Mouse (Mus musculus): ENCODE data around the gene Gm39115. TPM values are rescaled to one million over a fixed set of nuclear protein-coding genes. Genes with fewer than 3 reads are reported as not detected.

Gene Gm39115
- polyA plus RNA-seq, 1 experiment from 2014 or later, result not detected

Other genes with a start within 250 kb of the Gm39115 start
- gene Tollip, start 217.5 kb downstream of the Gm39115 start, polyA plus RNA-seq (2015; fragmentation: Nextera tagmentation; extraction: Ambion mirVana), result 32.3 and 43.3 TPM in 2 replicates
- 0.43 and 0.56 TPM in 2 replicates for gene Brsk2, start 186.3 kb downstream of the Gm39115 start, polyA plus RNA-seq (2015; fragmentation: Nextera tagmentation; extraction: Ambion mirVana)
- 43.4 and 52.7 TPM in 2 replicates for gene Mob2, start 75.0 kb downstream of the Gm39115 start, polyA plus RNA-seq (2015; fragmentation: Nextera tagmentation; extraction: Ambion mirVana)
- gene Dusp8, start 40.2 kb downstream of the Gm39115 start, polyA plus RNA-seq (2015; fragmentation: Nextera tagmentation; extraction: Ambion mirVana), result 11.5 and 12.2 TPM in 2 replicates
- gene Gm45618, start 15.3 kb downstream of the Gm39115 start, polyA plus RNA-seq (2015; fragmentation: Nextera tagmentation; extraction: Ambion mirVana), result not detected in 2 replicates
- gene Gm45337, start 8.6 kb upstream of the Gm39115 start, polyA plus RNA-seq (2015; fragmentation: Nextera tagmentation; extraction: Ambion mirVana), result not detected in 2 replicates
- gene Gm29735, start 21.1 kb upstream of the Gm39115 start, polyA plus RNA-seq (2015; fragmentation: Nextera tagmentation; extraction: Ambion mirVana), result not detected in 2 replicates
- gene Gm4553, start 29.7 kb upstream of the Gm39115 start, polyA plus RNA-seq (2015; fragmentation: Nextera tagmentation; extraction: Ambion mirVana), result not detected in 2 replicates
- gene Krtap5-2, start 40.0 kb upstream of the Gm39115 start, polyA plus RNA-seq (2015; fragmentation: Nextera tagmentation; extraction: Ambion mirVana), result not detected in 2 replicates
- gene Gm10153, start 54.4 kb upstream of the Gm39115 start, polyA plus RNA-seq (2015; fragmentation: Nextera tagmentation; extraction: Ambion mirVana), result not detected in 2 replicates
- gene Krtap5-3, start 65.3 kb upstream of the Gm39115 start, polyA plus RNA-seq (2015; fragmentation: Nextera tagmentation; extraction: Ambion mirVana), result not detected in 2 replicates
- not detected in 2 replicates for gene Gm7579, start 75.8 kb upstream of the Gm39115 start, polyA plus RNA-seq (2015; fragmentation: Nextera tagmentation; extraction: Ambion mirVana)
- gene Krtap5-5, start 93.9 kb upstream of the Gm39115 start, polyA plus RNA-seq (2015; fragmentation: Nextera tagmentation; extraction: Ambion mirVana), result not detected in 2 replicates
- gene Gm40460, start 105.0 kb upstream of the Gm39115 start, polyA plus RNA-seq (2015; fragmentation: Nextera tagmentation; extraction: Ambion mirVana), result not detected in 2 replicates
- not detected in 2 replicates for gene Gm2431, start 122.3 kb upstream of the Gm39115 start, polyA plus RNA-seq (2015; fragmentation: Nextera tagmentation; extraction: Ambion mirVana)
- not detected in 2 replicates for gene Gm4559, start 138.3 kb upstream of the Gm39115 start, polyA plus RNA-seq (2015; fragmentation: Nextera tagmentation; extraction: Ambion mirVana)
- gene Krtap5-1, start 161.1 kb upstream of the Gm39115 start, polyA plus RNA-seq (2015; fragmentation: Nextera tagmentation; extraction: Ambion mirVana), result not detected in 2 replicates
- gene Krtap5-4, start 167.5 kb upstream of the Gm39115 start, polyA plus RNA-seq (2015; fragmentation: Nextera tagmentation; extraction: Ambion mirVana), result not detected in 2 replicates
- 4.7 and 5.5 TPM in 2 replicates for gene Ifitm10, start 237.7 kb upstream of the Gm39115 start, polyA plus RNA-seq (2015; fragmentation: Nextera tagmentation; extraction: Ambion mirVana)
- 1.2 TPM in 1 of 2 replicates, not detected in the other for gene Gm49369, start 246.6 kb upstream of the Gm39115 start, polyA plus RNA-seq (2015; fragmentation: Nextera tagmentation; extraction: Ambion mirVana)

Data from heart, embryonic 15.5 days (tissue).